In the genomic region with DNA sequence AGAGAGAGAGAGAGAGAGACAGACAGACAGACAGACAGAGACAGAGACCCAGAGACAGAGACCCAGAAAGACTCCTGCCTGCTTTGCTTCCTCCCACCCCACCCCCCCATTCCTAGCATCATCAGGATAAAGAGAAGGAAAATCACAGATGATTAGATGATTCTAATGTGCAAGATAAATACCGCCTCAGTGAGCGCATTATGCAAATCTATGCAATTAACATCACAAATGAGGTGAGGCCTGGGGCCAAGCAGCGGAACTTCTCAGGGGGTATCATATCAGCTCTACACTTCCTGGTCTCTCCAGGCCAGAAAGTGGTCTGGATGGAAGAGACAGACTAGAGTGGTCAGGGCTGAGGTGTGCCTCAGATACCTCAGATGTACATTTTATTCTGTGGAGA, we compare ENCODE assay signal across 16 mouse cellular contexts. TPM values are rescaled to one million over a fixed set of nuclear protein-coding genes. Genes with fewer than 3 reads are reported as not detected.
A peak's percentile ranks its signal among the peaks of the same experiment; 100 is the strongest.
DNase-seq lines count a peak whose midpoint lies in the region; ATAC-seq and TF ChIP-seq lines count a peak whose summit lies in the region.
"Had no signal": no experiment of that assay in that cellular context is flagged by ENCODE, and none has a peak within 500 bp of the region (broad histone marks: within the 10 kb centered on the region; RNA-seq: fewer than 3 reads in every experiment).

No protein-coding gene starts in this region.

- H3K4me3 ChIP-seq in midbrain, embryonic 14.5 days (replicated peaks; ENCODE audit: low read depth, low read length) = no peak overlapping the region
- no peak overlapping the region for H3K4me3 ChIP-seq in midbrain, embryonic 10.5 days
- no peak overlapping the region for H3K4me3 ChIP-seq in forebrain, embryonic 12.5 days (replicated peaks)
- H3K4me3 ChIP-seq in hindbrain, embryonic 16.5 days (ENCODE audit: low read length) = no peak overlapping the region
- no peak overlapping the region for H3K4me3 ChIP-seq in small intestine, adult 2 months (ENCODE audit: low read depth, low read length)
- H3K4me3 ChIP-seq: gastrocnemius, adult 2 months; heart, adult 2 months; limb, embryonic 10.5 days; liver, embryonic 12.5 days; lung, embryonic 15.5 days; stomach, embryonic 15.5 days had no signal

- H3K4me1 ChIP-seq in midbrain, embryonic 14.5 days (ENCODE audit: control insufficient read depth, insufficient read depth, low read length) = peaks cover 17% of the 10 kb centered on the region; the same call in 1 of the 2 replicates
- H3K4me1 ChIP-seq in midbrain, embryonic 10.5 days = peaks cover 27% of the 10 kb centered on the region
- peaks cover 33% of the 10 kb centered on the region for H3K4me1 ChIP-seq in forebrain, embryonic 12.5 days
- peaks cover 20% of the 10 kb centered on the region for H3K4me1 ChIP-seq in hindbrain, embryonic 16.5 days (ENCODE audit: control insufficient read depth, insufficient read depth, low read depth, low read length)
- peaks cover 45% of the 10 kb centered on the region for H3K4me1 ChIP-seq in small intestine, adult 2 months (ENCODE audit: control insufficient read depth, insufficient read depth, insufficient read length, low read length)

- H3K27me3 ChIP-seq in midbrain, embryonic 14.5 days (ENCODE audit: control insufficient read depth, insufficient read depth, low read length) = no peaks in the 10 kb centered on the region
- H3K27me3 ChIP-seq in midbrain, embryonic 10.5 days (ENCODE audit: low read depth, poor library complexity, severe bottlenecking) = peaks cover 7% of the 10 kb centered on the region; the same call in 1 of the 2 replicates
- no peaks in the 10 kb centered on the region for H3K27me3 ChIP-seq in forebrain, embryonic 12.5 days
- H3K27me3 ChIP-seq in hindbrain, embryonic 16.5 days (replicated peaks; ENCODE audit: control insufficient read depth, insufficient read depth, low read length) = no peaks in the 10 kb centered on the region
- H3K27me3 ChIP-seq in small intestine, adult 2 months (ENCODE audit: control insufficient read depth, insufficient read depth, low read length) = no peaks in the 10 kb centered on the region
- H3K27me3 ChIP-seq: lung, embryonic 15.5 days; stomach, embryonic 15.5 days had no signal

- H3K9ac ChIP-seq in midbrain, embryonic 14.5 days (replicated peaks; ENCODE audit: low read length) = no peak overlapping the region
- no peak overlapping the region for H3K9ac ChIP-seq in forebrain, embryonic 12.5 days
- H3K9ac ChIP-seq in hindbrain, embryonic 16.5 days (ENCODE audit: low read depth, low read length) = no peak overlapping the region; the same call in 1 of the 2 replicates
- H3K9ac ChIP-seq: liver, embryonic 12.5 days; lung, embryonic 15.5 days; stomach, embryonic 15.5 days had no signal

- 26% methylated on average over 3 of the region's 3 CpGs for WGBS in midbrain, embryonic 14.5 days
- 57% methylated on average over 3 of the region's 3 CpGs for WGBS in midbrain, embryonic 10.5 days
- 19% methylated on average over 3 of the region's 3 CpGs for WGBS in forebrain, embryonic 12.5 days
- 28% methylated on average over 3 of the region's 3 CpGs for WGBS in hindbrain, embryonic 16.5 days
- WGBS in small intestine, adult 2 months = 49% methylated on average over 3 of the region's 3 CpGs

- no peak for TF ChIP-seq POLR2A in small intestine, adult 2 months (IDR thresholded peaks at IDR 0.05; ENCODE audit: low read depth, low read length)

- TF ChIP-seq CTCF in small intestine, adult 2 months (IDR thresholded peaks at IDR 0.05; ENCODE audit: extremely low read depth, insufficient read length, insufficient replicate concordance, low read depth, low read length) = no peak

- no peak for ATAC-seq in midbrain, embryonic 14.5 days (ENCODE audit: low FRiP score, low TSS enrichment)
- ATAC-seq in forebrain, embryonic 12.5 days (ENCODE audit: low FRiP score) = peak; percentile 22; the same call in 1 of the 2 replicates
- no peak for ATAC-seq in hindbrain, embryonic 16.5 days
- ATAC-seq: liver, embryonic 12.5 days had no signal

- H3K4me2 ChIP-seq in midbrain, embryonic 14.5 days (ENCODE audit: low read length) = no peak overlapping the region
- H3K4me2 ChIP-seq in forebrain, embryonic 12.5 days = 0 out of 2 replicates have a peak overlapping the region, but pooled peaks have one; percentile 10
- H3K4me2 ChIP-seq in hindbrain, embryonic 16.5 days (ENCODE audit: low read length) = no peak overlapping the region
- H3K4me2 ChIP-seq: liver, embryonic 12.5 days; lung, embryonic 15.5 days; stomach, embryonic 15.5 days had no signal

- DNase-seq in midbrain, embryonic 14.5 days = peak; percentile 68
- no peak for DNase-seq in midbrain, embryonic 10.5 days (ENCODE audit: low spot score)
- DNase-seq in adrenal gland, postnatal 25 days = no peak
- DNase-seq in right cerebral cortex, adult 2 months (ENCODE audit: low spot score in 2 of 2) = no peak
- DNase-seq: cerebellum, postnatal 25 days; heart, adult 2 months; kidney, adult 18-20 months; spleen, adult 18-20 months had no signal

- no peaks in the 10 kb centered on the region for H3K9me3 ChIP-seq in midbrain, embryonic 14.5 days (ENCODE audit: control insufficient read depth, low read length)
- no peaks in the 10 kb centered on the region for H3K9me3 ChIP-seq in midbrain, embryonic 10.5 days (replicated peaks)
- no peaks in the 10 kb centered on the region for H3K9me3 ChIP-seq in forebrain, embryonic 12.5 days
- H3K9me3 ChIP-seq in hindbrain, embryonic 16.5 days (ENCODE audit: control insufficient read depth, low read length) = no peaks in the 10 kb centered on the region
- H3K9me3 ChIP-seq: limb, embryonic 10.5 days; liver, embryonic 12.5 days; lung, embryonic 15.5 days; stomach, embryonic 15.5 days had no signal

- peak overlapping the region; percentile 16; the same call in 1 of the 2 replicates for H3K27ac ChIP-seq in midbrain, embryonic 14.5 days (replicated peaks; ENCODE audit: low read depth, low read length)
- H3K27ac ChIP-seq in midbrain, embryonic 10.5 days (replicated peaks) = no peak overlapping the region
- peak overlapping the region; percentile 56 for H3K27ac ChIP-seq in forebrain, embryonic 12.5 days
- peak overlapping the region; percentile 2; the same call in 1 of the 2 replicates for H3K27ac ChIP-seq in hindbrain, embryonic 16.5 days (ENCODE audit: low read depth, low read length)
- H3K27ac ChIP-seq in small intestine, adult 2 months (ENCODE audit: insufficient read depth, low read depth, low read length) = peak overlapping the region; percentile 99
- H3K27ac ChIP-seq: heart, adult 2 months; limb, embryonic 10.5 days; liver, embryonic 12.5 days; lung, embryonic 15.5 days; stomach, embryonic 15.5 days had no signal

- no peaks in the 10 kb centered on the region for H3K36me3 ChIP-seq in midbrain, embryonic 14.5 days (ENCODE audit: control insufficient read depth, insufficient read depth, low read length)
- no peaks in the 10 kb centered on the region for H3K36me3 ChIP-seq in midbrain, embryonic 10.5 days
- no peaks in the 10 kb centered on the region for H3K36me3 ChIP-seq in forebrain, embryonic 12.5 days (replicated peaks)
- H3K36me3 ChIP-seq in hindbrain, embryonic 16.5 days (ENCODE audit: control insufficient read depth, insufficient read depth, low read length) = no peaks in the 10 kb centered on the region
- H3K36me3 ChIP-seq in small intestine, adult 2 months (ENCODE audit: control insufficient read depth, insufficient read depth, low read length) = no peaks in the 10 kb centered on the region
- H3K36me3 ChIP-seq: limb, embryonic 10.5 days; liver, embryonic 12.5 days; lung, embryonic 15.5 days; stomach, embryonic 15.5 days had no signal

RNA-seq across cellular contexts. Expression of gene Tgm2, which starts 31.3 kb away (rescaled TPM):
- polyA plus RNA-seq in midbrain, embryonic 14.5 days (2014; fragmentation: Nextera tagmentation; extraction: Ambion mirVana) = 0.77 and 6.8 TPM in 2 replicates
- polyA plus RNA-seq in midbrain, embryonic 10.5 days (2016; fragmentation: Nextera tagmentation; extraction: Ambion mirVana) = 9.0 and 10.0 TPM in 2 replicates
- 4.3 and 4.6 TPM in 2 replicates for polyA plus RNA-seq in forebrain, embryonic 12.5 days (2016; fragmentation: Nextera tagmentation; extraction: Ambion mirVana)
- polyA plus RNA-seq in hindbrain, embryonic 16.5 days (2015; fragmentation: Nextera tagmentation; extraction: Ambion mirVana) = 7.9 and 11.4 TPM in 2 replicates
- 89.6 and 93.0 TPM in 2 replicates for polyA plus RNA-seq in small intestine, adult 2 months (2012; rRNA removed)
- 33.4 and 33.5 TPM in 2 replicates for total RNA-seq in adrenal gland, postnatal 25 days (2021)

RNA-seq across cellular contexts. Expression of gene D630003M21Rik, which starts 51.4 kb away (rescaled TPM):
- 0.97 and 1.4 TPM in 2 replicates for polyA plus RNA-seq in midbrain, embryonic 14.5 days (2014; fragmentation: Nextera tagmentation; extraction: Ambion mirVana)
- 2.3 and 3.1 TPM in 2 replicates for polyA plus RNA-seq in midbrain, embryonic 10.5 days (2016; fragmentation: Nextera tagmentation; extraction: Ambion mirVana)
- 3.3 and 3.4 TPM in 2 replicates for polyA plus RNA-seq in forebrain, embryonic 12.5 days (2016; fragmentation: Nextera tagmentation; extraction: Ambion mirVana)
- polyA plus RNA-seq in hindbrain, embryonic 16.5 days (2015; fragmentation: Nextera tagmentation; extraction: Ambion mirVana) = 1.9 and 2.1 TPM in 2 replicates
- polyA plus RNA-seq in small intestine, adult 2 months (2012; rRNA removed) = 1.1 and 1.7 TPM in 2 replicates
- total RNA-seq in adrenal gland, postnatal 25 days (2021) = 1.3 and 2.4 TPM in 2 replicates
